8 mouse cellular contexts compared by ENCODE assay signal in genomic region chr4:134772805-134773674, GRCm38 (mm10). TPM values are rescaled to one million over a fixed set of nuclear protein-coding genes. Genes with fewer than 3 reads are reported as not detected.
DNase-seq lines count a peak whose midpoint lies in the region; ATAC-seq and TF ChIP-seq lines count a peak whose summit lies in the region.

No protein-coding gene starts in this region.

- no peak for TF ChIP-seq POLR2A in myocyte (IDR thresholded peaks at IDR 0.05; ENCODE audit: insufficient read length, low read depth)

- H3K4me2 ChIP-seq in forebrain, postnatal 0 days (ENCODE audit: low read depth): no peak overlapping the region
- H3K4me2 ChIP-seq in myocyte (ENCODE audit: low read depth): peak overlapping the region; percentile 18

- H3K9me3 ChIP-seq in forebrain, embryonic 10.5 days: no peaks in the 10 kb centered on the region
- H3K9me3 ChIP-seq in forebrain, postnatal 0 days (ENCODE audit: low read length): no peaks in the 10 kb centered on the region

- DNase-seq in forebrain, embryonic 10.5 days (ENCODE audit: extremely low spot score, low spot score): no peak
- DNase-seq in forebrain, postnatal 0 days: no peak
- DNase-seq in ovary, postnatal 14 days (ENCODE audit: low spot score): no peak
- no peak for DNase-seq in left cerebral cortex, adult 2 months (ENCODE audit: extremely low spot score in 1 of 2, low spot score in 2 of 2)
- DNase-seq in right cerebral cortex, postnatal 36 days (ENCODE audit: low spot score in 2 of 2): no peak

- no peak overlapping the region for H3K9ac ChIP-seq in forebrain, postnatal 0 days

- peak overlapping the region; percentile 40; the same call in 1 of the 2 replicates for H3K27ac ChIP-seq in forebrain, embryonic 10.5 days
- H3K27ac ChIP-seq in forebrain, postnatal 0 days (ENCODE audit: low read depth, low read length): no peak overlapping the region
- no peak overlapping the region for H3K27ac ChIP-seq in left cerebral cortex, adult 2 months

- no peak for ATAC-seq in forebrain, postnatal 0 days
- ATAC-seq in CD4-positive, CD25-positive, alpha-beta regulatory T cell, adult 4 months: peak; percentile 74
- 0 out of 2 replicates have a peak, but pooled peaks have one; percentile 32 for ATAC-seq in erythroid progenitor cell, adult 5-6 weeks (replicated peaks; ENCODE audit: low FRiP score, poor library complexity, severe bottlenecking)

- H3K36me3 ChIP-seq in forebrain, embryonic 10.5 days (replicated peaks): no peaks in the 10 kb centered on the region
- H3K36me3 ChIP-seq in forebrain, postnatal 0 days (ENCODE audit: insufficient read depth): no peaks in the 10 kb centered on the region
- H3K36me3 ChIP-seq in myocyte (ENCODE audit: control insufficient read depth, insufficient read depth): no peaks in the 10 kb centered on the region

- peaks cover 24% of the 10 kb centered on the region for H3K27me3 ChIP-seq in forebrain, embryonic 10.5 days (ENCODE audit: poor library complexity, severe bottlenecking)
- H3K27me3 ChIP-seq in forebrain, postnatal 0 days (ENCODE audit: insufficient read depth, low read length): peaks cover 6% of the 10 kb centered on the region; the same call in 1 of the 2 replicates
- no peaks in the 10 kb centered on the region for H3K27me3 ChIP-seq in myocyte (ENCODE audit: control insufficient read depth, insufficient read depth, insufficient read length)

- WGBS in forebrain, embryonic 10.5 days: 42% methylated on average over 4 of the region's 4 CpGs
- 59% methylated on average over 4 of the region's 4 CpGs for WGBS in forebrain, postnatal 0 days

- peaks cover 24% of the 10 kb centered on the region for H3K4me1 ChIP-seq in forebrain, embryonic 10.5 days
- no peaks in the 10 kb centered on the region for H3K4me1 ChIP-seq in forebrain, postnatal 0 days (ENCODE audit: insufficient read depth)

- intact Hi-C loops in left cerebral cortex, adult 2 months (cut with DNase I): no loop called here

- TF ChIP-seq CTCF in forebrain, postnatal 0 days (IDR thresholded peaks at IDR 0.05; ENCODE audit: low read depth): no peak
- no peak for TF ChIP-seq CTCF in left cerebral cortex, adult 2 months (IDR thresholded peaks at IDR 0.05)

- H3K79me2 ChIP-seq in myocyte (ENCODE audit: control insufficient read depth, insufficient read depth): no peaks in the 10 kb centered on the region

- H3ac ChIP-seq in myocyte (ENCODE audit: control insufficient read depth, insufficient read length): no peak overlapping the region

- H3K4me3 ChIP-seq in forebrain, embryonic 10.5 days: no peak overlapping the region
- no peak overlapping the region for H3K4me3 ChIP-seq in forebrain, postnatal 0 days (ENCODE audit: low read depth, low read length)
- H3K4me3 ChIP-seq in myocyte: no peak overlapping the region
- H3K4me3 ChIP-seq in left cerebral cortex, adult 2 months: no peak overlapping the region

TF ChIP-seq in myocyte, 11 proteins besides CTCF, POLR2A, EP300 and RAD21:
- TF ChIP-seq MYOG (IDR thresholded peaks at IDR 0.05; ENCODE audit: control insufficient read depth in 1 of 3, insufficient read depth in 1 of 3, insufficient read length in 2 of 3, low read depth in 2 of 3) (peak in 2 of 3 experiments; percentile 57 to 60), MYOD1 (IDR thresholded peaks at IDR 0.05; ENCODE audit: control insufficient read depth in 1 of 3, insufficient read length in 2 of 3, low read depth in 2 of 3) (peak in 1 of 3 experiments; percentile 60), TCF3 (IDR thresholded peaks at IDR 0.05; ENCODE audit: insufficient read length, low read depth) (peak; percentile 5), TCF12 (IDR thresholded peaks at IDR 0.05; ENCODE audit: insufficient read depth, poor library complexity, severe bottlenecking) (no peak), SRF (IDR thresholded peaks at IDR 0.05; ENCODE audit: control insufficient read depth, insufficient read length, low read depth) (no peak)

RNA-seq across cellular contexts. Expression of gene Ldlrap1, which starts 5.2 kb away (rescaled TPM):
- 9.6 and 11.8 TPM in 2 replicates for polyA plus RNA-seq in forebrain, embryonic 10.5 days (2016; fragmentation: Nextera tagmentation; extraction: Ambion mirVana)
- total RNA-seq in forebrain, postnatal 0 days (2014; rRNA removed): 1.2 and 1.7 TPM in 2 replicates
- polyA plus RNA-seq in forebrain, postnatal 0 days (2015; fragmentation: Nextera tagmentation; extraction: Ambion mirVana): 2.3 TPM in 2 replicates
- 10 to 100 TPM; 26.1 to 42.4 TPM for polyA plus RNA-seq in CD4-positive, CD25-positive, alpha-beta regulatory T cell, adult 4 months (2017; shearing (Covaris generic))
- total RNA-seq in erythroid progenitor cell, adult 5-6 weeks (2015; ENCODE audit: low replicate concordance): 6.5 and 27.7 TPM in 2 replicates
- total RNA-seq in erythroid progenitor cell, adult 5-6 weeks (2017; ENCODE audit: low replicate concordance): 17.3 and 21.3 TPM in 2 replicates
- polyA plus RNA-seq in myocyte (2012; fragmentation: generic; extraction: Trizol): 19.0 TPM
- 1 to 10 TPM; 3.4 to 3.7 TPM for total RNA-seq in left cerebral cortex, adult 2 months (2021)
